Mouse (Mus musculus): Measurements from ENCODE around the gene Arpc1a.
"Not testable (repeated sequence)": the region's sequence is repeated elsewhere in the genome, so short reads cannot be mapped to it uniquely, and the experiment has no call there.

The Arpc1a gene

GRCm38 (mm10) chr5:145105694-145106275, 22.2 kb downstream of the Arpc1a start:
- DNase-seq = no peak

GRCm38 (mm10) chr5:145110401-145110800, 26.8 kb downstream of the Arpc1a start:
- DNase-seq = no peak

- no peak for DNase-seq
Measured at GRCm38 (mm10) chr5:145112566-145112965, 28.9 kb downstream of the Arpc1a start.

- DNase-seq = no peak
Measured at GRCm38 (mm10) chr5:145113416-145113815, 29.8 kb downstream of the Arpc1a start.

DNA sequence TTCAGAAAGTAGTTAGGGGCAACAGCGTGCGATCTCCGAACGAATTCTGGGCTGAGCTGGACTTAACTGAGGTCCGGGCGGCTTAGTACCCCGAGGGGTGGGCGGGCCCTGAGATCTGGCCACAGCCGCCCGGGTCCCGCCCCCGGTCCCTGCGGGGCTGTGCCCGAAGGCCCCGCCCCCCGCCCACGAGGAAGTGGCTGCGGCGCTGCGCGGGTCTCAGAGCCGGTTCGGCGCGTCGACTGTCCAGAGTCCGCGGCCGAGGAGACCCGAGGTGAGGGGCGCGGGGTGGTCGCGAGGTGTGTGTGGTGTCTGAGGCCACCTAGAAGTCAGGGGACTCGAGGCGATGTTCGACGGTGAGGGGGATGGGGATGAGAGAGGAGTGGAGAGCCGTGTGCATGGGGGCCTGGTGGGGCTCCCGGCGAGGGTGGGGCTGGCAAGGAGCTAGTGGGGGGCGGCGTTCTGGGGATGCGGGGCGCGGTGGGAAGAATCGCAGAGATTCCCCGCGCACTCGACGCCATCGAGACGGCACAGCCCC, 30.5 kb downstream of the Arpc1a start, which contains the start of gene Arpc1b:
TSS of gene Arpc1b (plus strand) at position 145 of the 535 bp plus-strand sequence.
- DNase-seq = peak; percentile 84

GRCm38 (mm10) chr5:145114606-145115473, 31.2 kb downstream of the Arpc1a start:
- DNase-seq = peak; percentile 53

- DNase-seq = no peak
Measured at GRCm38 (mm10) chr5:145115736-145116135, 32.1 kb downstream of the Arpc1a start.

- DNase-seq = no peak
Measured at GRCm38 (mm10) chr5:145116316-145116715, 32.7 kb downstream of the Arpc1a start.

DNA sequence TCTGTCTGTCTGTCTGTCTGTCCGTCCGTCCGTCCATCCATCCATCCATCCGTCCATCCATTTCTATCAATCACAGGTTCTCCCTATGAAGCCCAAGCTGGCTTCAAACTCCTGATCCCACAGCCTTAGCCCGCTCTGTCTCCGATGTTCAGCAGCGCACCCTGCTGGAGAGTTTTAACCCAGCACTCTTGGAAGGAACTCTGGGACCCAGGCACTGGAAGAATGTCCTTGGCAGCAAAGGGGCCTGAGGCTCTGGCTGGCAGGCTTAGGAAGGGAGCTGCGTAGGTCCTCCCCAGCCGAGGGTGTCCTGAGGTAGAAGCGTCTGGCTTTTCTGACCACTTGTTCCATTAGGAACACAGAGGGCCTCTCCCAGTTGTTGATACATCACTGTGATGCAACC, 33.3 kb downstream of the Arpc1a start:
- peak; percentile 67 for DNase-seq

GRCm38 (mm10) chr5:145118005-145118404, 34.4 kb downstream of the Arpc1a start:
- no peak for DNase-seq

DNA sequence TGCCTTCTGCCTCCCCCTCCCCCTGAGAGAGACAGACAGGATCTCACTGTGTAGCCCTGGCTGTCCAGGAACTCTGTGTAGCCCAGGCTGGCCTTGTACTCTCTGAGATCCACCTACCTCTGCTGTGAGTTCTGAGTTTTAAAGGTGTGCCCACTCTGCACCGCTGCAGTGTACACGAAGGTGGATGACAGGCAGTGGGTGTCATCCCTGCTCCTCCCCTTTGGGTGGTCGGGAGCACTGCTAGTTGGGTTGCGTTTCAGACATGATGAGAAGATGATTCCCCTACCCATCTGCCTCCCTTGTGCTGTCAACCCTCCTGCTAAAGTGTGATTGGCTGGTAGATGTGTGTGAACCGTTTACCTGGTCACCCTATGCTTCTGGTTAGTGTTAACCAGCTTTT, 34.8 kb downstream of the Arpc1a start:
- DNase-seq = no peak

DNA sequence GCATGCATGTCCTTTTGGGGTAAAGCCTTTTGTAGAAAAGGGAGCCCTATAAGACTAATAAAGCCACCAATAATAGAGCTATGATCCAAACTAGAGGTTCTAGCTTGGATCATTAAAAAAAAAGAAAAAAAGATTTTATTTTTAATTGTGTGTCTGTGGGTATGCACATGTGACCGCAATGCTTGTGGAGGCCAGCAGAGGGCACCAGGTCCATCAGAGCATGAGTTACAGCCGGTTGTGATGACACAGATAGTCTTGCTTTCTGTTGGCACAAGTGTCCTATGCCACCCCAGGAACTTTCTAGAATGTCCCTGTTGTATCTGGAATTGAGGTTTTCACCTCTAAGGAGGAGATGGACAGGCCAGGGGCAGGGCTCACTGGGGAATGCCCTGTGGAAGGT, 35.8 kb downstream of the Arpc1a start:
- DNase-seq = no peak

- DNase-seq = no peak
Measured at GRCm38 (mm10) chr5:145120921-145121320, 37.3 kb downstream of the Arpc1a start.

DNA sequence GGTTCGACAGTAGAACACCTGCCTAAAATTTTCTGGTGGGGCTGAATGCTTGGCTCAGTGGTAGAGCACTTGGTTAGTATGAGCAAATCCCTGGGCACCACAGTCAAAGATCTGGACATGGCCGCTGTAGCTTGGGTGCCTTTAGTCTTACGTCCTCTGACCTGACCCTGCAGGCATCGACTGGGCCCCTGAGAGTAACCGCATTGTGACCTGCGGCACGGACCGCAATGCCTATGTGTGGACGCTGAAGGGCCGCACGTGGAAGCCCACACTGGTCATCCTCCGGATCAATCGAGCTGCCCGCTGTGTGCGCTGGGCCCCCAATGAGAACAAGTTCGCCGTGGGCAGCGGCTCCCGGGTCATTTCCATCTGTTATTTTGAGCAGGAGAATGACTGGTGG, 39.8 kb downstream of the Arpc1a start:
- no peak for DNase-seq

- no peak for DNase-seq
Measured at GRCm38 (mm10) chr5:145126580-145126979, 43.0 kb downstream of the Arpc1a start.

DNA sequence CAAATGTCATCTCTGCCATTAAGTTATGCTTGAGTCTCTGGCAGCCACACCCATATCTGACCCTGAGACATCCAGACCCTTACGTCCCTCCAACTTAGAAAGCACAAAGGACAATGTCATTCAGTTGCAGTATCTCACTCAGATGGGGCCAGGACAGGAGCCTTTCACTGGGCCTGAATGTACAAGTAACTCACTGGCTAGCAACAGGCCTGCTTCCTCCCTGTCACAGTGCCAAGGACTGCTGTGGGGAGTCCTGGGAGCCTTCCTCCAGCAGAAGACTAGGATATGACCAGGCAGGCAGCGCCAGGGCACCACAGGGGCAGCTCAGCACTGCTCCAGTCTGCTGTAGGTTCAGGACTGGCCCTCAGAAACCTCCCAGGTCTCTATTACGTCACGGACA, 45.5 kb downstream of the Arpc1a start:
- DNase-seq = no peak

DNA sequence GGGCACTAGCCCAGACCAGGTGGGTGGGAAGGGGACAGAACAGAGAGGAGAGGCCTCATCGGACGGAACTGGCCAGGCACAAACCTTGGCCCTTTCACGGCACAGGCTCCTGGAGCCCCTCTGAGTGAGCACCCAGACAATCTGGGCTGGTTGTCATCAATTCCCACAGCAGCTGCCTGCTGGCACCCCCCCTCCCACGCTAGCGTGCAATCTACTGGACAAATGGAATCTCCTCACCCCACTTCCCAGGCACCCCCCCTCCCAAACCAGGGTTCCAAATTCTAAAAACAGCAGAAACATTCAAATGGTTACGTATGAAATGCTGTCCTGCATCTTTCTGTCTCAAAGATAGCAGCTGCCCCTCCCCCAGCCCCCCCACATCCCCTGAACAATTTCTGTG, 46.1 kb downstream of the Arpc1a start:
- not testable (repeated sequence) for DNase-seq

GRCm38 (mm10) chr5:145130191-145130590, 46.6 kb downstream of the Arpc1a start:
- DNase-seq = no peak

DNA sequence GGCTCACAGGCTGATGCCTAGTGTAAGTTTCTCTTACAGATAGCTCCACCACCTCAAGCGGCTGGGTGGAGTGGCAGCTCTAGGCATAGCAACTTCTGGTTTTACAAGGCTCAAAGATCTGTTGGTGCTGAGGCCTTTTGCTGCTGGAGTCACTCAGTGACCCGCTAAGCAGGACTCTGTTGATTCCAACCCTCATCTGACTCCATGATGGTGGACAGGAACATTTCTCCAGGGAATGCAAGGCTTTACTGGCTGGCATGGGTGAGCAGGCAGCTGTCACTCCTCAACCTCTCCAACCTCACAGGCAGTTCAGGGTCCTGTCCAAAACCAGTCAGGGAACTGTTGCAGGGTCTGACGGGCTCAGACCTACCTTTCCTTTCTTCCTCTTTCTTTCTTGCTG, 47.4 kb downstream of the Arpc1a start:
- DNase-seq = no peak

GRCm38 (mm10) chr5:145133275-145133674, 49.6 kb downstream of the Arpc1a start:
- DNase-seq = not testable (repeated sequence)

GRCm38 (mm10) chr5:145138836-145139235, 55.2 kb downstream of the Arpc1a start:
- peak; percentile 21 for DNase-seq

DNA sequence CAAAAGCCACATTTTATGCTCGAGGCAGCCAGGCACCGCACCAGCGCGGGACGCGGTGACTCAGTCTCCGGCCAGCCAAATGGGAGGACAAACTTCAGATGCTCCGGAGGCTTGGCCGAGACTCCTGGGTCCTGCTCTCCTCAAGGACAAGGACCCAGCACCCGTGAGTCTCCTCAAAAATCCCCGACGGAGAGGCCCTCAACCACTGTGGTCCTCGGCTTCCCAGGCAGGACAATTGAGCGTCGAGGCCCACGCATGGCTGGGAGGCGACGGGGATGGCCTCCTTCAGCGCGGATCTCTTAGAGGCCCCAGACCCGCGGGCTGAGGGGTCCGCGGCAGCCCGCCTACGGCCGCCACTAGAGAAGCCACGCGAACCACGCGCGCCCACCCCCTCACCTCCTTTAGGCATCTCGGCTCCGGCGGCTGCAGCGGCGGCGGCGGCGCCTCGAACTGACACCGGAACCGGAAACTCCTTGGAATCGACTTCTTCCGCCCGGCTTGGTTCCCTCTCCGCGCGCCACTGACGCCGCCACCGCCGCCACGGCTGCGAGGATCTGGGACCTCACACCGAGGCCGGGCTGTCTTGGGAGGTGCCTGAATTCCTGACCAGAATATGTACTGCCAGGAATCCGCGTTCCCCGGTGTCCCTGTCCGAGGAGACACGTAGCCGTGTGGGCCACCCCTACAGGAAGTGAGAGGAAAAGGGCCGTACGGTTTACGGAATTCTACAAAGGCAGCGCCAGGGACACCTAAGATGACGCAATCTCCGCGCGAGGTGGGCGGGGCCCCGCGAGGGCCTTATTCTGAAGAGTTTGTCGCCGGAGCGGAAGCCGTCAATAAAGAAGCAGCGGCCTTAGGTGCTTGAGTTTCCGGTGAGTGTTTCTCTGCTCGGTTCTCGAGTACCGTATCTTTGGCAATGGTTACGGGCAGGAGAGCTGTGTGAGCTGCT, 56.2 kb downstream of the Arpc1a start, which contains the start of the genes Pdap1 and Bud31:
TSS of gene Pdap1 (minus strand) at position 668 of the 949 bp plus-strand sequence.
TSS of gene Bud31 (plus strand) at position 792 of the 949 bp plus-strand sequence.
- peak; percentile 97 for DNase-seq

- no peak for DNase-seq
Measured at GRCm38 (mm10) chr5:145140611-145141010, 57.0 kb downstream of the Arpc1a start.
